Mouse (Mus musculus) bone marrow, adult 2 months (tissue): Measurements from ENCODE around the gene Tmem213.

Experiments
- CTCF ChIP-seq: fragments of 200-500 bp; IDR thresholded peaks from 2 replicates; pipeline ENCODE4 v1.5.1; 2011; ENCODE audit warnings: low read length, control low read depth; ENCODE audit not compliant: control insufficient read depth, insufficient read depth
- POLR2A ChIP-seq: fragments of 200-500 bp; IDR thresholded peaks from 2 replicates; pipeline ENCODE4 v1.6.1; 2011; ENCODE audit warnings: low read depth, mild to moderate bottlenecking, control low read depth, low read length, borderline replicate concordance; ENCODE audit not compliant: control insufficient read depth

DNA sequence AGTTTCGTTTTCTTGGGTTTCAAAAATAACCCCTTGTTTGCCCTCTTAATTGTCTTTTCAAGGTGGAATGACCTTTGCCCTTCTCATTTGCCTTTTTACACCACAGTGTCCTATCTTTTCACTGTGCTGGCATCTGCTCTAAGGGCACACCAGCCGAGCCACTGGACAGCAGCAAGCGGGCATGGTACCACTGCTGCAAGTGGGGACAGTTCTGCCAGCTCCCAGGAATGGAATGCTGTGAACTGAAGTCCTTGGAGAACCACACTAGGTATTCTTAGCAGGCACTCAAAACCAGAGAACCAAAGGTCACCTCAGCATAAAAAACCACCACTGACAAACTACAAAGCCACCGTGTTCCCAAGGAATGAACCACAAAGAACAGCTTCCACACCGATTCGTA lies 13.7 kb downstream of the Tmem213 start:
- TF ChIP-seq CTCF (no peak), POLR2A (no peak)
